ENCODE assay signal across 8 mouse cellular contexts in genomic region chr3:90265932-90266741, GRCm38 (mm10). TPM values are rescaled to one million over a fixed set of nuclear protein-coding genes. Genes with fewer than 3 reads are reported as not detected.
A peak's percentile ranks its signal among the peaks of the same experiment; 100 is the strongest.
DNase-seq lines count a peak whose midpoint lies in the region; ATAC-seq and TF ChIP-seq lines count a peak whose summit lies in the region.

No protein-coding gene starts in this region.

- no peaks in the 10 kb centered on the region for H3K9me3 ChIP-seq in hindbrain, embryonic 10.5 days
- no peaks in the 10 kb centered on the region for H3K9me3 ChIP-seq in lung, embryonic 15.5 days

- peak; percentile 24; the same call in 1 of the 2 replicates for TF ChIP-seq POLR2A in embryonic fibroblast, embryonic 13.5 days (IDR thresholded peaks at IDR 0.05; ENCODE audit: low read depth, low read length)

- peak overlapping the region; percentile 97 for H3K4me3 ChIP-seq in left cerebral cortex, adult 2 months
- peak overlapping the region; percentile 52 for H3K4me3 ChIP-seq in embryonic fibroblast, embryonic 13.5 days (ENCODE audit: insufficient read depth, low read length)
- H3K4me3 ChIP-seq in hindbrain, embryonic 10.5 days: peak overlapping the region; percentile 71
- H3K4me3 ChIP-seq in lung, embryonic 15.5 days: peak overlapping the region; percentile 91

- H3K9ac ChIP-seq in lung, embryonic 15.5 days: peak overlapping the region; percentile 90

- 29% methylated on average over 16 of the region's 16 CpGs for WGBS in hindbrain, embryonic 10.5 days
- 23% methylated on average over 16 of the region's 16 CpGs for WGBS in lung, embryonic 15.5 days

- DNase-seq in left cerebral cortex, adult 2 months (ENCODE audit: extremely low spot score in 1 of 2, low spot score in 2 of 2): no peak
- DNase-seq in left cerebral cortex, adult 8-10 months (ENCODE audit: low spot score in 2 of 2): no peak
- DNase-seq in hindbrain, embryonic 10.5 days (ENCODE audit: low spot score): no peak
- DNase-seq in spleen, adult 12 weeks (ENCODE audit: low spot score): peak; percentile 43
- DNase-seq in right cerebral cortex, adult 2 months (ENCODE audit: low spot score in 2 of 2): no peak
- DNase-seq in right cerebral cortex, postnatal 10 days (ENCODE audit: low spot score in 2 of 2): no peak

- no peaks in the 10 kb centered on the region for H3K4me1 ChIP-seq in embryonic fibroblast, embryonic 13.5 days (ENCODE audit: control insufficient read depth, insufficient read depth, low read length)
- H3K4me1 ChIP-seq in hindbrain, embryonic 10.5 days (replicated peaks): peaks cover 24% of the 10 kb centered on the region
- peaks cover 17% of the 10 kb centered on the region for H3K4me1 ChIP-seq in lung, embryonic 15.5 days

- TF ChIP-seq CTCF in left cerebral cortex, adult 2 months (IDR thresholded peaks at IDR 0.05): no peak
- TF ChIP-seq CTCF in embryonic fibroblast, embryonic 13.5 days (IDR thresholded peaks at IDR 0.05; ENCODE audit: borderline replicate concordance, insufficient read depth, low read length): no peak

- H3K27ac ChIP-seq in left cerebral cortex, adult 2 months: peak overlapping the region; percentile 98
- H3K27ac ChIP-seq in embryonic fibroblast, embryonic 13.5 days (ENCODE audit: insufficient read depth, low read length): peak overlapping the region; percentile 91
- peak overlapping the region; percentile 96 for H3K27ac ChIP-seq in hindbrain, embryonic 10.5 days
- H3K27ac ChIP-seq in lung, embryonic 15.5 days: peak overlapping the region; percentile 99

- peaks cover 70% of the 10 kb centered on the region for H3K36me3 ChIP-seq in hindbrain, embryonic 10.5 days
- H3K36me3 ChIP-seq in lung, embryonic 15.5 days: peaks cover 28% of the 10 kb centered on the region

- H3K4me2 ChIP-seq in lung, embryonic 15.5 days: peak overlapping the region; percentile 71

- intact Hi-C loops in left cerebral cortex, adult 2 months (cut with DNase I): loop anchor here (2.0 kb wide), 2 partner anchors 27 to 107 kb away; partner anchors contain the start of gene Gatad2b

- H3K27me3 ChIP-seq in hindbrain, embryonic 10.5 days (ENCODE audit: insufficient read depth, poor library complexity, severe bottlenecking): no peaks in the 10 kb centered on the region
- H3K27me3 ChIP-seq in lung, embryonic 15.5 days: no peaks in the 10 kb centered on the region

- ATAC-seq in lung, embryonic 15.5 days (ENCODE audit: borderline replicate concordance, extremely low read depth, low FRiP score, low TSS enrichment): no peak

RNA-seq across cellular contexts. Expression of gene Dennd4b, which starts 1.2 kb away (rescaled TPM):
- total RNA-seq in left cerebral cortex, adult 2 months (2021): 10 to 100 TPM; 35.0 to 36.7 TPM
- 10 to 100 TPM; 35.2 to 38.6 (median 37.1) TPM for total RNA-seq in left cerebral cortex, adult 8-10 months (2022)
- polyA plus RNA-seq in embryonic fibroblast, embryonic 13.5 days (2011; ENCODE audit: insufficient read length, low read depth, missing spikeins): 6.8 and 10.3 TPM in 2 replicates
- 5.7 and 7.1 TPM in 2 replicates for polyA plus RNA-seq in hindbrain, embryonic 10.5 days (2016; fragmentation: Nextera tagmentation; extraction: Ambion mirVana)
- 3.4 and 4.8 TPM in 2 replicates for polyA plus RNA-seq in lung, embryonic 15.5 days (2015; fragmentation: Nextera tagmentation; extraction: Ambion mirVana)

RNA-seq across cellular contexts. Expression of gene Crtc2, which starts 12.2 kb away (rescaled TPM):
- 10 to 100 TPM; 39.5 to 43.6 TPM for total RNA-seq in left cerebral cortex, adult 2 months (2021)
- total RNA-seq in left cerebral cortex, adult 8-10 months (2022): 10 to 100 TPM; 33.0 to 41.6 (median 35.8) TPM
- 29.5 and 34.3 TPM in 2 replicates for polyA plus RNA-seq in embryonic fibroblast, embryonic 13.5 days (2011; ENCODE audit: insufficient read length, low read depth, missing spikeins)
- 20.8 and 28.4 TPM in 2 replicates for polyA plus RNA-seq in hindbrain, embryonic 10.5 days (2016; fragmentation: Nextera tagmentation; extraction: Ambion mirVana)
- 19.9 and 21.1 TPM in 2 replicates for polyA plus RNA-seq in lung, embryonic 15.5 days (2015; fragmentation: Nextera tagmentation; extraction: Ambion mirVana)

RNA-seq across cellular contexts. Expression of gene Slc39a1, which starts 18.2 kb away (rescaled TPM):
- 10 to 100 TPM; 38.8 to 43.0 TPM for total RNA-seq in left cerebral cortex, adult 2 months (2021)
- total RNA-seq in left cerebral cortex, adult 8-10 months (2022): 10 to 100 TPM; 43.0 to 52.8 (median 49.6) TPM
- 253 and 312 TPM in 2 replicates for polyA plus RNA-seq in embryonic fibroblast, embryonic 13.5 days (2011; ENCODE audit: insufficient read length, low read depth, missing spikeins)
- polyA plus RNA-seq in hindbrain, embryonic 10.5 days (2016; fragmentation: Nextera tagmentation; extraction: Ambion mirVana): 62.5 and 65.3 TPM in 2 replicates
- polyA plus RNA-seq in lung, embryonic 15.5 days (2015; fragmentation: Nextera tagmentation; extraction: Ambion mirVana): 94.7 and 102 TPM in 2 replicates

RNA-seq across cellular contexts. Expression of gene Creb3l4, which starts 22.8 kb away (rescaled TPM):
- total RNA-seq in left cerebral cortex, adult 2 months (2021): under 1 TPM; 0.42 to 0.50 TPM
- under 1 TPM; 0.25 to 0.72 (median 0.52) TPM for total RNA-seq in left cerebral cortex, adult 8-10 months (2022)
- polyA plus RNA-seq in embryonic fibroblast, embryonic 13.5 days (2011; ENCODE audit: insufficient read length, low read depth, missing spikeins): 2.0 and 2.3 TPM in 2 replicates
- 4.2 and 4.3 TPM in 2 replicates for polyA plus RNA-seq in hindbrain, embryonic 10.5 days (2016; fragmentation: Nextera tagmentation; extraction: Ambion mirVana)
- 6.0 and 6.3 TPM in 2 replicates for polyA plus RNA-seq in lung, embryonic 15.5 days (2015; fragmentation: Nextera tagmentation; extraction: Ambion mirVana)

RNA-seq across cellular contexts. Expression of gene Gatad2b, which starts 26.8 kb away (rescaled TPM):
- 100 to 1,000 TPM in 1 of 2 experiments, 10 to 100 TPM in 1; 93.5 to 103 TPM for total RNA-seq in left cerebral cortex, adult 2 months (2021)
- total RNA-seq in left cerebral cortex, adult 8-10 months (2022): 10 to 100 TPM; 90.4 to 99.8 (median 96.4) TPM
- polyA plus RNA-seq in embryonic fibroblast, embryonic 13.5 days (2011; ENCODE audit: insufficient read length, low read depth, missing spikeins): 63.1 and 70.0 TPM in 2 replicates
- 15.3 and 17.9 TPM in 2 replicates for polyA plus RNA-seq in hindbrain, embryonic 10.5 days (2016; fragmentation: Nextera tagmentation; extraction: Ambion mirVana)
- 10.6 and 11.7 TPM in 2 replicates for polyA plus RNA-seq in lung, embryonic 15.5 days (2015; fragmentation: Nextera tagmentation; extraction: Ambion mirVana)
